Mouse (Mus musculus) erythroblast, adult 5-6 weeks (primary cell): ENCODE measurements around the gene Wdr46. TPM values are rescaled to one million over a fixed set of nuclear protein-coding genes. Genes with fewer than 3 reads are reported as not detected.
"Not testable (repeated sequence)": the region's sequence is repeated elsewhere in the genome, so short reads cannot be mapped to it uniquely, and the experiment has no call there.

Source experiments
- ATAC-seq: replicated peaks from 2 replicates; pipeline ENCODE4 v1.8.0; 2016; ENCODE audit warnings: moderate number of reproducible peaks, mild to moderate bottlenecking, moderate TSS enrichment, inconsistent platforms; ENCODE audit not compliant: poor library complexity, low FRiP score, severe bottlenecking
- total RNA-seq, 2 experiments: library from RNA; stranded (forward) in 1 of 2; stranded (reverse) in 1 of 2; fragments of 150-400 nt in 1 of 2; fragments of 200-764, 138-1000 nt in 1 of 2; gene quantifications; 2 replicates each; pipeline versions ENCODE4 v1.2.3 to v1.2.4; 2015 to 2017; ENCODE audit warnings: low replicate concordance in 2 of 2

Wdr46 gene
- total RNA-seq, 2 experiments from 2014 or later: 8.5 to 15.9 TPM

GRCm38 (mm10) chr17:33948090-33948904 is 7.8 kb downstream of the Wdr46 start:
- ATAC-seq: no peak

DNA sequence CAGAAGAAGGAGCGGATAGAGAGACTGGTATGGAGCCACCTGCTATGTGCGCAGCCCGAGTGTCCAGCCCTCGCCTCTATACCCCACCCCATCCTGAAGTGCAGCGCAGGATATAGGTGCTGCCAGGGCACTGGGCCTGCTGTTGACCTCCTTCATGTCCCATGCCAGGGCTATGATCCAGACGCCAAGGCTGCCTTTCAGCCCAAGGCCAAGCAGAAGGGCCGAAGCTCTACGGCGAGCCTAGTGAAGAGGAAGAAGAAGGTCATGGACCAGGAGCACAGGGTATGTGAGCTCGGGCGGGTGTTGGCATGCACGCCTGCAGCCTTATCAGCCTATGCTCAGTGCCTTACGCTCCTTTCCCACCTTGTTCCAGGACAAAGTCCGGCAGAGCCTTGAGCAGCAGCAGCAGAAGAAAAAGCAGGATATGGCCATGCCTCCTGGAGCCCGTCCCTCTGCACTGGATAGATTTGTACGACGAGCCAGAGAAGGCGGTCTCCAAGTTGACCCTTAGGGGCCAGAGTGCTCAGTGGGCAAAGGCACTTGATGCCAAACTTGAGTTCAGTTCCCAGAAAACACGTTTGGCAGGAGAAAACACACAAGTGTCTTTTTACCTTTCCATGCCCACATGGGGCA is 8.6 kb downstream of the Wdr46 start:
- no peak for ATAC-seq

GRCm38 (mm10) chr17:33950131-33950625 is 9.7 kb downstream of the Wdr46 start:
- no peak for ATAC-seq

DNA sequence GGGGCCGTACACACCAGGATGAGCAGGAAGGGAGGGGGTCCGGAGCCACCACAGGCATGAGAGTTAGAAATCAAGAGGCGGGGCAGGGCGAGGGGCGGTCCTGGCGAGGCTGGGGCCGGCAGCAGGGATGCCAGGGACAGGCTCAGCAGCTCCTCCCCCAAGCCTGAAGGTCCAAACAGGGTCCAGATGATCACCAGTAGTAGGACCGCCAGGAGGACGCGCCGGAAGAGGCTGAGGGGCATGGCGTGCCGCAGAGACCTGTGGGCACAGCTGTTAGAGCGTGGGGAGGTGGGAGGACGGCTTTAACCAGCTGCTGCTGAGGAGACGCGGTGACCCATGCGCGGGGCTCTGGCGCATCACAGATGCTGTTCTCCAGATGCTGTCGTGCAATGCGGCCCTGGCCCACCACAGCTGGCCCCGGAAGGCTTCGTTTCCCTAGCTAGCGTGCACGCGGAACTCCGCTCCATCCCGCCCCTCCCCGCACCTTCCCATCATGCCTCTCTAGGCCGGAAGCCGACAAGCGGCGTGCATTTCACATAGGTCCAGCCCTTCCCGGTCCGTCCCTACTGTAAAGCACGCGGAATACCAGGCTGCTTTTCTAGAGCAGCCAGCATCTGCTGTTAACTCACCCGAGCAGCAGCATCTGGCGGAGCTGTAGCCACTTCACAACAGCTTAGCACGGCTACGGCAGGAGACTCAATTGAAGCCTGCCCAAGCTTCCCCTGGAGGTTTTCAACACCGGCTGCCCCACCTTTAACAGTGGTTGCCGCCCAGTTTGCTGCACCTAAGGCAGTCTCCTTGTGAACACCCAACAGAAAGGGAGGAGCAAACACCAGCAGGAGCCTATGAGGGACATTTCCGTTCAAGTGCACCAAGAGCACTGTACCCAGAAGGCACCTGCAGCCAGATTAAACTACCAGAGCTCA is 10.8 kb downstream of the Wdr46 start, which contains the start of gene B3galt4:
Gene B3galt4 (minus strand): TSS at position 468 of the 926 bp plus-strand sequence.
- peak; percentile 53; the same call in 1 of the 2 replicates for ATAC-seq

- ATAC-seq: not testable (repeated sequence)
Measured at GRCm38 (mm10) chr17:33952015-33952414, 11.6 kb downstream of the Wdr46 start.

DNA sequence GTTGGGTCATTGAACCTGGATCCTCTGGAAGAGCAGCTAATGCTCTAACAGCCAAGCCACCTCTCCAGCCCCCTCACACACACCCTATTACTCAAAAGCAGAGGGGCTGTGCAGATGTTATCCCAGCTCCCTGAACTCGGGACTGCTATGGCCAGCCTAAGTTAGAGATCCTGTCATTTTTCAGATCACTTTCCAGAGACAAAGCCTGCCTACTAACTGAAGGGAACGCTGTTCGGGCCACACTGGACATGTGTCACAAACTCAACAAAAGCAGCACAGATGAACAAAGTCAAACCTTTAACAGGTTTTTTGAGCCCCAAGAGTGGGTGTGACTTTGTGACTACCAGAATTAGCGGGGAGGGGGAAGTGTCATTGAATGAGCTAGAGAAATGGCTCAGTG is 12.4 kb downstream of the Wdr46 start:
- ATAC-seq: no peak

DNA sequence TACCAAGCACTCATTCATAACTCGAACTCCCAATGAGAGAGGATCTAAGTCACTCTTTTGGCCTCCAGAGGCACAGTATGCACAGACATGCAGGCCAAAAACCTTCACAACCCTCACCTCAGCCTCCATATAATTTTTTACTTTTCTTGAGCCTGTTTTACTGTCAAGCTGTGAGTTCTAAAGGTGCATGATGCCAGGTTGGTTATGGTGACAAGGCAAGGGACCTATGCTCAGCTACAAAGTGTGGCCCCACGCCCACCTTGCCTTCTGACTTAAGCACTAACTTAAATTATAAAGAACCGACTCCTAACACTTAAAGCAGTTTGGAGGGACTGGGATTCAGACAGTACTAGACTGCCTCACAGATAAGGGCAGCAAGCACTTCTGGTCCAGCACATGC is 12.8 kb downstream of the Wdr46 start:
- no peak for ATAC-seq

GRCm38 (mm10) chr17:33953961-33954565 is 13.6 kb downstream of the Wdr46 start:
- no peak for ATAC-seq

- no peak; the same call in none of the 2 replicates for ATAC-seq
Measured at GRCm38 (mm10) chr17:33954646-33955554, 14.4 kb downstream of the Wdr46 start.

GRCm38 (mm10) chr17:33955555-33956214 is 15.2 kb downstream of the Wdr46 start, which contains the start of the genes Vps52 and Rps18:
Gene Vps52, plus strand, starts transcription at chr17:33955812.
Gene Rps18, minus strand, starts transcription at chr17:33956001.
- peak; percentile 90 for ATAC-seq

DNA sequence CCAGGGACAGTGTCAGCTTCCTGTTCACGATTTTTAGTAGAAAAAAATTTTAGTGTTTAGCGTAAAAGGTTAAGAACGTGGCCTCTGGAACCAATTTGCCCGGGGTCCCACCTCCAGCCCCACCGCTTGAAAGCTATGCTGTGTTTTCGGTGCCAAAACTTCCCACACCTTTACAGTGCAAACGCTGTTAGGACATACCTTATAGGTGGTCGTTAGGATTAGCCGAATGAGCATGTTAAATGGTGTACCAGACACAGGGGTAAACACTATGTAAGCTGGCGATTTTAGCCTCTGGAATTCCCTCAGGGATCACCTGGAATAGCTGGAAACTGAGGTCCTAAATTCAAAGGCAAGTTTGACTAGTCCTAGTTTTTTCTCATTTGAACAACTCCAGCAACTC is 15.9 kb downstream of the Wdr46 start:
- no peak for ATAC-seq

- ATAC-seq: no peak
Measured at GRCm38 (mm10) chr17:33957493-33957892, 17.0 kb downstream of the Wdr46 start.

- ATAC-seq: no peak
Measured at GRCm38 (mm10) chr17:33958451-33958850, 18.0 kb downstream of the Wdr46 start.

GRCm38 (mm10) chr17:33959135-33959534 is 18.7 kb downstream of the Wdr46 start:
- no peak for ATAC-seq

- no peak for ATAC-seq
Measured at GRCm38 (mm10) chr17:33959948-33960347, 19.5 kb downstream of the Wdr46 start.

GRCm38 (mm10) chr17:33962876-33963275 is 22.4 kb downstream of the Wdr46 start:
- no peak for ATAC-seq

DNA sequence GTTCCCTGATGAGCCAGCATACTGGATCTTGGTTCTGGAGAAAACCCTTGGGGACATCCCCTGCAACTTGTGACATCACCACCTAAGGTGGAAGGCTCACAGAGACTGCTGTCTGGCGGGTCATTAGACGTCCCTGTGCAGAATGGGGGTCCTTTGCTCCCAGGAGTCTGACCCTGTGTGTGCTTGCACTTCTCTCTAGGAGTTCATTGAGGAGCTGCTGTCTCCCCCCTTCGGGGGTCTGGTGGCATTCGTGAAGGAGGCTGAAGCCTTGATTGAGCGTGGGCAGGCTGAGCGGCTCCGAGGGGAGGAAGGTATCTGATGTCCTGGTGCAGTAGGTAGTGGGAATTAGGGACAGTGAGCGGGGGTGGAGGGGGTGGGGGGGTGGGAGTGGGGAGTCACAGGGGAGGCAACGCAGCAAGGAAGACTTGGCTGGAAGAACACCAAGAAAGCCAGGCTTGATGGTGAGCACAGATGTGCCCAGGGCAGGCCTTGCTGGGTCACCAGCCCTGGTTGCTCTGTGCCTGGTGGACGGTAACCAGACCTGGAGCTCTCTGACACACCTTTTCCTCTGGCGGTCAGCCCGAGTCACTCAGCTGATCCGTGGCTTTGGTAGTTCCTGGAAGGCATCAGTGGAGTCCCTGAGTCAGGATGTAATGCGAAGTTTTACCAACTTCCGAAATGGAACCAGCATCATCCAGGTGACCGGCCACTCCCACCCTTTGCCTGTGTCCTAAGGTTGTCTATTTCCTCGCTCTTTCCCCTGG is 24.8 kb downstream of the Wdr46 start:
- ATAC-seq: no peak
